Mouse (Mus musculus): Measurements from ENCODE around the gene Rbfox2.

Rbfox2 gene

GRCm38 (mm10) chr15:77056001-77056790 lies 250.6 kb downstream of the Rbfox2 start:
- no peak for DNase-seq

DNA sequence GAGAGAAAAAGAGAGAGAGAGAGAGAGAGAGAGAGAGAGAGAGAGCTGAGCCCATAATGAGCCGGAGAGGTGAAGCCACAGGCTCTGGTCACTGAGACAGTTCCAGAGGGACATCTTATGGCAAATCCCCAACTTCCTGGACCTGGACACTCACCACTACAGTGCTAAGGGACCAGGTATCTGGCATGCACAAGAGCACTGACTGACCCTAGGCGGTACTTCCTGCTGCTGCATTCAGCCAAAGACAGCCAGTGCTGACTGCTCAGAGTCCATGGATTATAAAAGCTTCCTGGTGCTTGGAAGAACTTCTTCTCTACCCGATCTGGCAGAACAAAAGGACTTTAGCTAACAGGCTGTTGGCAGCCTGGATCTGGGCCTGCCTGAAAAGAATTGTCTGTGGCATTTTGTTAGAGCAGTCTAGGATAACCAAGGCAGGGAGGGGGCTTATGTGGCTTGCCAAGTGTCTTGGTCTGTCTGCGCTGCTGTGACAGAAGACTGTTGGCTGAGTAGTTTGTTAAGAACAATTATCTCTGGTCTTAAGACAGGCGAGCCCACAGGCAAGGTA lies 252.1 kb downstream of the Rbfox2 start:
- DNase-seq, result no peak

DNA sequence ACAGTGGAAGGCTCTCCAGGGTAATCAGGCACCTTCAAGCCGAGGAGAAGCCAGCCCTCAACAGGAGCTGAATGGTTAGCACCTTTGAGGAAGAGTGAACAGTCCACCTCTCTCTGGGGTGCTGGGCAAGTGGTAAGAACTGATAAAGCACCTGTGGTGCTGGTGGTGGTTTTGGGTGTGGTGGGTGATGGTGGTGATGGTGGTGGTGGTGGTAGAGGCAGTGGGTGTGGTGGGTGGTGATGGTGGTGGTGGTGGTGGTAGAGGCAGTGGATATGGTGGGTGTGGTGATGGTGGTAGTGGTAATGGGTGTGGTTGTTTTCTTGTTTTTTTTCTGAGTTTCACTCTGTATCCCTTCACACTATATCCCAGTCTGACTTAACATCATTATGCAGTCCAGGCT lies 253.8 kb downstream of the Rbfox2 start:
- DNase-seq, result no peak

DNA sequence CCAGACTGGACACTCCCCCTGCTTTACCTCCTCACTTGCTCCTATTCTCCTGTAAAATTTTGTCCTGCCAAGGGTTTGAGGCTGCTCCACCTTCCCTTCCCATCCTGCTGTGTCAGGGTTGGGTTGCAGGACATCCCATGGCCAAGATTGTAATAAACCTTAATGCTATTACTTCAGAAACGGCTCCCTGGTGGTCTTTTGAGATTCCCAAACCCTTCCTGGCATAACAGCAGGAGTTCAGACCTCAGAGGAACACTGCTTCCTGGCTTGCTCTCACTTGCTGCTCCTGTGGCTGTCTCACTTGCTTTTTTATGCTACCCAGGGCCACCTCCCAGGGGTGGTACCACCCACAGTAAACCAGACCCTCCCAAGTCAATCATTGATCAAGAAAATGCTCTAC lies 254.6 kb downstream of the Rbfox2 start:
- DNase-seq, result no peak

- no peak for DNase-seq
Measured at GRCm38 (mm10) chr15:77050570-77050969, 256.2 kb downstream of the Rbfox2 start, which contains the start of gene Mb. TSS of gene Mb (minus strand) at chr15:77050670.

DNA sequence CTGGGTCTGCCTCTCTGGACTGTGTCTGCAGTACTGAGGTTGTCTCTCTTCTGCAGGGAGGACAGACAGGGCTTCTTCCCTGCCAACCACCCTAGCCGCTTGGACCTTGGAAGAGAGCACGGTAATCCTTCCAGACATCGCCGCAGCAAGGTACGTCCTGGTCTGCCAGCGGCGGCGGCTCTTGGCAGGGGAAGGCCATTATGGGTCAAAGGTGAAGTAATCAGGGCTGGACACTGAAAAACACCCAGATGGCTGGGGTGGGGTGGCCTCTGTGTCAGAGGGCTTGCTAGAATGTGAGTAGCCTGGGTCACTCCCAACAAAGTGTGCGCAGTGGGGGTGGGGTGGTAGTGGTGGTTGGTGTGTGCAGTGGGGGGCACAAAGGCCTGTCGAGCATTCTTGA lies 261.2 kb downstream of the Rbfox2 start:
- DNase-seq, result no peak

GRCm38 (mm10) chr15:77044597-77045320 lies 262.0 kb downstream of the Rbfox2 start, which contains the start of gene Apol6:
TSS of gene Apol6 (plus strand) at chr15:77044729.
- no peak for DNase-seq

- no peak for DNase-seq
Measured at GRCm38 (mm10) chr15:77040784-77041183, 266.0 kb downstream of the Rbfox2 start.

DNA sequence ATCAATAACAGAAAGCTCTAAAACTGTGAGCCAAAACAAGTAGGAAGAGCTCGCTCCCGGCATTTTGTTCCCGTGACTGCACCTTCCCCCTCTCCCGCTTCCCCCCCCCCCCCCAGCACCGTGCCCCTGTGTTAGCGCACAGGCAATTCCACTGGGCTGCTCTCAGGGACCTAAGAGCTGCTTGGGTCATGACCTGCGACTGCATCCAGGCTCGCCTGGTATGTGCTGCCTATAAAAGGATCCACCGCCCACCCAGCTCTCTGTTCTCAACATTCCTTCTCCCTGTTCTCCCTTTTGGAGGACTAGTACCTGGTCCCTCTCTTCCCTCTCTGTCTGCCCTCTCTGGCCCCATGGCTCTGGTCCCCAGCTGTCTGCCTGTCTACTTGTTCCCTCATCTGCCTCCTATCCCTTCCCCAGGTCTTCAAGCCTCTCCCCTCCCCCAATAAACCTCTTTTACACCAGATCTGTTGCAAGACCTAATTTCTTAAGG lies 267.5 kb downstream of the Rbfox2 start:
- DNase-seq, result no peak

GRCm38 (mm10) chr15:77037278-77038161 lies 269.3 kb downstream of the Rbfox2 start:
- DNase-seq, result peak in 1 of 2 experiments; percentile 20

DNA sequence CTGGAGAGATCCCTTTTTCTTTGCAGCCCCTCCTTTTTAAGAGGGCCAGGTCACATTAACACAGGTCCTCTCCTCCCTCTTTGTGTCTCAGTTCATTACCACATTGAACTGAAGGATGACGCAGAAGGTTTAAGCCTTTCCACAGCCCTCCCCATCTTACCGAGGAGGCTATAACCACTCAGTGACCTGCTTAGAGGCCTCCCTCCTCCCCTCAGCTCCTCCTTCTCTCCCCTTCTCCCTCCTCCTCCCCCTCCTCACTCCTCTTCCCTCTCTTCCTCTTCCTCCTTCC lies 269.9 kb downstream of the Rbfox2 start:
- DNase-seq, result no peak

- DNase-seq, result peak; percentile 47 to 52
Measured at GRCm38 (mm10) chr15:77036320-77036988, 270.4 kb downstream of the Rbfox2 start.

DNA sequence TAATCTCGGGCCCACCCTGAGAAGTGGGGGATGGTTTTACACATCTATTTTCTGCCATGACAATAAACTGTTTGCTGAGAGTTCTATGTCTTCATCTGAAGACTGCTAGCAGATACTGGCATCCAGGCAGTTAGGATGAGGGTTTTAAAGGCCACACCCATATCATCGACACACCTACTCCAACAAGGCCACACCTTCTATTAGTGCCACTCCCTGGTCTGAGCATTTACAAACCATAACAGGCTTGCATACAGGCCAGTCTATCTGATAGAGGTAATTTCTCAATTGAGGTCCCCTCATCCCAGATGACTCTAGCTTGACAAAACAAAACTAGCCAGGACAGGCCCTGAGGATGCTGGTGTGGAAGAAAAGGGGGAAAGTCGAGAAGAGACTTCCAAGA lies 271.2 kb downstream of the Rbfox2 start:
- no peak for DNase-seq

DNA sequence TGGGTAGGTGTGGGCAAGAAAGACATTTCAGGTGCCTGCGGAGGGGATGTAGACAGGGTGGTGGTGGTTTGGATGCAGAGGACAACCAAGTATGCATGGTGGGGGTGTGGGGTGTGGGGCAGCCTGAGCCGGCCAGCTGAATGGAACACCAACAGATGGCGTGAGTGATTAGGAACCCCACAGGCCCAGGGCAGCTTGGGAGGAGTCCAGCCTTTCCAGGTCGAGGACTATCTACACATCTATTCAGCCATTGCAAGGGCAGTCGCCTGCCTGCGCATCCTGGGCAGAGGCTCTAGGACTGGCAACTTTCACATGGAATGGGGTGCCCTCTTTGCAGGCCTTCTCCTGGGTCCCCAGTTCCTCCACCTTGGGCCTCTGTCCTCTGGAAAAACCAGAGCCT lies 272.3 kb downstream of the Rbfox2 start:
- DNase-seq, result peak; percentile 86 to 91

- DNase-seq, result no peak
Measured at GRCm38 (mm10) chr15:77031271-77031670, 275.5 kb downstream of the Rbfox2 start.

DNA sequence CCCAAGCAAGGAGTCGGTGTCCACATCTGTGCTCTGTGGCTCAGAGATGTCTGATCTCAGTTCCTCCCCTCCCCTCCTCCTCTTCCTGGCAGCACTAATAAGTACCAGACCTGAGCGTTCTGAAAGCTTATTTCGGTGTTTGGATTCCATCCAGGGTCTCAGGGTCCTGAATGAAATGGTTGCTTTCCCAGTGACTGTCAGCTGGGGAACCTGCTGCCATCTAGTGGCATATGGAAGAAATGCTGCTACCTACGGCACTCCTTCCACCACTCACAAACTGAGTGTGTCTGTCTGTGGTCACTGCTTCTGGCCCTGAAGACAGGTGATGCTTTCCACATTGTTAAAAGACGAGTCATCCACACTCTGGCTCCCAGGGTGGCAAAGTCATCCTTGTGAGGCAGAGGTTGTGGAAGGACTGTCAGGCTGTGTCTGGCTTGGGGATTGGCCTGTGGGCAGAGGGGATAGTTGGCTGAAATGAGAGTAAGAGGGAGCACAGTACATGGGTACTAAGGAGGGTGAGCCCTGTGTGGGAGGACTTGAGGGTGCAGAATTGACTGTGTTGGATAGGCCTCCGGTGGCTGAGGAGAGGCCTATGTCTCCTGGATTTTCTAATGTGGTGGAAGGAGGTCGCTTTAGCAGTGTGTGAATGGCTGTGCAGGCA lies 277.3 kb downstream of the Rbfox2 start:
- peak; percentile 72 to 73 for DNase-seq

All from cerebellum, adult 18-20 months (tissue).